Mouse (Mus musculus): ENCODE measurements around the gene Gpank1. TPM values are rescaled to one million over a fixed set of nuclear protein-coding genes. Genes with fewer than 3 reads are reported as not detected.

The Gpank1 gene
- polyA plus RNA-seq, 1 experiment from 2014 or later: 24.6 TPM

GRCm38 (mm10) chr17:35092403-35093198, 28.7 kb upstream of the Gpank1 start:
- no peak overlapping the region for H3K27ac ChIP-seq (replicated peaks; ENCODE audit: low read depth, low read length)
- H3K36me3 ChIP-seq (replicated peaks; ENCODE audit: control insufficient read depth, insufficient read depth, low read depth, low read length): peaks cover 5% of the 10 kb centered on the region
- no peak overlapping the region for H3K4me2 ChIP-seq (ENCODE audit: low read depth, low read length)
- DNase-seq (ENCODE audit: low spot score) (no peak), ATAC-seq (replicated peaks; ENCODE audit: insufficient number of reproducible peaks, low FRiP score, low TSS enrichment, low read depth) (no peak)
- H3K9ac ChIP-seq (replicated peaks; ENCODE audit: low read length): no peak overlapping the region
- no peaks in the 10 kb centered on the region for H3K27me3 ChIP-seq (ENCODE audit: control insufficient read depth, insufficient read depth, low read length)
- H3K9me3 ChIP-seq (replicated peaks; ENCODE audit: control insufficient read depth, low read length): no peaks in the 10 kb centered on the region
- 88% methylated on average over 14 of the region's 14 CpGs for WGBS
- peaks cover 3% of the 10 kb centered on the region for H3K4me1 ChIP-seq (ENCODE audit: control insufficient read depth, insufficient read depth, low read length)
- no peak overlapping the region for H3K4me3 ChIP-seq (ENCODE audit: low read depth, low read length)

- Histone ChIP-seq H3K36me3 (replicated peaks; ENCODE audit: control insufficient read depth, insufficient read depth, low read depth, low read length) (peaks cover 7% of the 10 kb centered on the region), H3K4me3 (ENCODE audit: low read depth, low read length) (no peak overlapping the region)
These were observed 26.5 kb upstream of the Gpank1 start for GRCm38 (mm10) chr17:35094475-35095365.

GRCm38 (mm10) chr17:35096597-35096996, 24.7 kb upstream of the Gpank1 start:
- no peak overlapping the region for H3K27ac ChIP-seq (replicated peaks; ENCODE audit: low read depth, low read length)
- 86% methylated on average over 12 of the region's 12 CpGs for WGBS
- H3K4me3 ChIP-seq (ENCODE audit: low read depth, low read length): no peak overlapping the region
- no peaks in the 10 kb centered on the region for H3K4me1 ChIP-seq (ENCODE audit: control insufficient read depth, insufficient read depth, low read length)
- H3K4me2 ChIP-seq (ENCODE audit: low read depth, low read length): no peak overlapping the region
- no peak overlapping the region for H3K9ac ChIP-seq (replicated peaks; ENCODE audit: low read length)
- H3K36me3 ChIP-seq (replicated peaks; ENCODE audit: control insufficient read depth, insufficient read depth, low read depth, low read length): peaks cover 9% of the 10 kb centered on the region
- no peaks in the 10 kb centered on the region for H3K27me3 ChIP-seq (ENCODE audit: control insufficient read depth, insufficient read depth, low read length)
- no peaks in the 10 kb centered on the region for H3K9me3 ChIP-seq (replicated peaks; ENCODE audit: control insufficient read depth, low read length)
- ATAC-seq (replicated peaks; ENCODE audit: insufficient number of reproducible peaks, low FRiP score, low TSS enrichment, low read depth) (no peak), DNase-seq (ENCODE audit: low spot score) (no peak)

More at GRCm38 (mm10) chr17:35094475-35095365, 26.5 kb upstream of the Gpank1 start:
- H3K4me1 ChIP-seq (ENCODE audit: control insufficient read depth, insufficient read depth, low read length): peaks cover 3% of the 10 kb centered on the region
- no peak overlapping the region for H3K27ac ChIP-seq (replicated peaks; ENCODE audit: low read depth, low read length)
- DNase-seq (ENCODE audit: low spot score) (no peak), ATAC-seq (replicated peaks; ENCODE audit: insufficient number of reproducible peaks, low FRiP score, low TSS enrichment, low read depth) (no peak)
- no peak overlapping the region for H3K4me2 ChIP-seq (ENCODE audit: low read depth, low read length)
- H3K27me3 ChIP-seq (ENCODE audit: control insufficient read depth, insufficient read depth, low read length): no peaks in the 10 kb centered on the region
- no peak overlapping the region for H3K9ac ChIP-seq (replicated peaks; ENCODE audit: low read length)
- no peaks in the 10 kb centered on the region for H3K9me3 ChIP-seq (replicated peaks; ENCODE audit: control insufficient read depth, low read length)
- WGBS: 93% methylated on average over 15 of the region's 15 CpGs

GRCm38 (mm10) chr17:35097164-35097655, 24.0 kb upstream of the Gpank1 start:
- Histone ChIP-seq H3K9ac (replicated peaks; ENCODE audit: low read length) (no peak overlapping the region), H3K36me3 (replicated peaks; ENCODE audit: control insufficient read depth, insufficient read depth, low read depth, low read length) (peaks cover 9% of the 10 kb centered on the region), H3K27me3 (ENCODE audit: control insufficient read depth, insufficient read depth, low read length) (no peaks in the 10 kb centered on the region), H3K9me3 (replicated peaks; ENCODE audit: control insufficient read depth, low read length) (no peaks in the 10 kb centered on the region), H3K4me1 (ENCODE audit: control insufficient read depth, insufficient read depth, low read length) (no peaks in the 10 kb centered on the region), H3K4me2 (ENCODE audit: low read depth, low read length) (no peak overlapping the region), H3K4me3 (ENCODE audit: low read depth, low read length) (no peak overlapping the region), H3K27ac (replicated peaks; ENCODE audit: low read depth, low read length) (no peak overlapping the region)
- ATAC-seq (replicated peaks; ENCODE audit: insufficient number of reproducible peaks, low FRiP score, low TSS enrichment, low read depth) (no peak), DNase-seq (ENCODE audit: low spot score) (no peak)
- 83% methylated on average over 12 of the region's 12 CpGs for WGBS

GRCm38 (mm10) chr17:35100196-35100765, 21.0 kb upstream of the Gpank1 start:
- Histone ChIP-seq H3K4me1 (ENCODE audit: control insufficient read depth, insufficient read depth, low read length) (no peaks in the 10 kb centered on the region), H3K4me3 (ENCODE audit: low read depth, low read length) (no peak overlapping the region), H3K4me2 (ENCODE audit: low read depth, low read length) (no peak overlapping the region), H3K9ac (replicated peaks; ENCODE audit: low read length) (no peak overlapping the region), H3K36me3 (replicated peaks; ENCODE audit: control insufficient read depth, insufficient read depth, low read depth, low read length) (peaks cover 6% of the 10 kb centered on the region), H3K27me3 (ENCODE audit: control insufficient read depth, insufficient read depth, low read length) (no peaks in the 10 kb centered on the region), H3K27ac (replicated peaks; ENCODE audit: low read depth, low read length) (no peak overlapping the region), H3K9me3 (replicated peaks; ENCODE audit: control insufficient read depth, low read length) (no peaks in the 10 kb centered on the region)
- ATAC-seq (replicated peaks; ENCODE audit: insufficient number of reproducible peaks, low FRiP score, low TSS enrichment, low read depth) (no peak), DNase-seq (ENCODE audit: low spot score) (no peak)
- WGBS: 85% methylated on average over 10 of the region's 10 CpGs

- no peak overlapping the region for H3K4me3 ChIP-seq (ENCODE audit: low read depth, low read length)
- ATAC-seq (replicated peaks; ENCODE audit: insufficient number of reproducible peaks, low FRiP score, low TSS enrichment, low read depth) (no peak), DNase-seq (ENCODE audit: low spot score) (no peak)
- no peaks in the 10 kb centered on the region for H3K9me3 ChIP-seq (replicated peaks; ENCODE audit: control insufficient read depth, low read length)
- no peak overlapping the region for H3K27ac ChIP-seq (replicated peaks; ENCODE audit: low read depth, low read length)
- no peaks in the 10 kb centered on the region for H3K27me3 ChIP-seq (ENCODE audit: control insufficient read depth, insufficient read depth, low read length)
- 92% methylated on average over 11 of the region's 11 CpGs for WGBS
- no peaks in the 10 kb centered on the region for H3K4me1 ChIP-seq (ENCODE audit: control insufficient read depth, insufficient read depth, low read length)
- H3K4me2 ChIP-seq (ENCODE audit: low read depth, low read length): no peak overlapping the region
- peaks cover 6% of the 10 kb centered on the region for H3K36me3 ChIP-seq (replicated peaks; ENCODE audit: control insufficient read depth, insufficient read depth, low read depth, low read length)
- no peak overlapping the region for H3K9ac ChIP-seq (replicated peaks; ENCODE audit: low read length)
These were observed 20.1 kb upstream of the Gpank1 start for GRCm38 (mm10) chr17:35101161-35101560.

- ATAC-seq (replicated peaks; ENCODE audit: insufficient number of reproducible peaks, low FRiP score, low TSS enrichment, low read depth) (no peak), DNase-seq (ENCODE audit: low spot score) (no peak)
- 72% methylated on average over 8 of the region's 8 CpGs for WGBS
- Histone ChIP-seq H3K4me3 (ENCODE audit: low read depth, low read length) (no peak overlapping the region), H3K4me2 (ENCODE audit: low read depth, low read length) (no peak overlapping the region), H3K27me3 (ENCODE audit: control insufficient read depth, insufficient read depth, low read length) (no peaks in the 10 kb centered on the region), H3K9ac (replicated peaks; ENCODE audit: low read length) (no peak overlapping the region), H3K27ac (replicated peaks; ENCODE audit: low read depth, low read length) (no peak overlapping the region), H3K4me1 (ENCODE audit: control insufficient read depth, insufficient read depth, low read length) (no peaks in the 10 kb centered on the region), H3K36me3 (replicated peaks; ENCODE audit: control insufficient read depth, insufficient read depth, low read depth, low read length) (peaks cover 4% of the 10 kb centered on the region; the same call in 1 of the 2 replicates), H3K9me3 (replicated peaks; ENCODE audit: control insufficient read depth, low read length) (no peaks in the 10 kb centered on the region)
These were observed 19.0 kb upstream of the Gpank1 start for GRCm38 (mm10) chr17:35102299-35102698.

All from embryonic facial prominence, embryonic 11.5 days (tissue).